Mouse (Mus musculus) erythroblast, embryonic 14.5 days (primary cell): ENCODE measurements around the gene Ldlr.

Source experiments
- GATA1 ChIP-seq: IDR thresholded peaks from 2 replicates; pipeline ENCODE4 v1.6.1; 2012; ENCODE audit warnings: low read length, inconsistent platforms, mixed read lengths
- TAL1 ChIP-seq: IDR thresholded peaks from 3 replicates; pipeline ENCODE4 v1.6.1; 2012; ENCODE audit warnings: low read length, inconsistent platforms, mixed read lengths

DNA sequence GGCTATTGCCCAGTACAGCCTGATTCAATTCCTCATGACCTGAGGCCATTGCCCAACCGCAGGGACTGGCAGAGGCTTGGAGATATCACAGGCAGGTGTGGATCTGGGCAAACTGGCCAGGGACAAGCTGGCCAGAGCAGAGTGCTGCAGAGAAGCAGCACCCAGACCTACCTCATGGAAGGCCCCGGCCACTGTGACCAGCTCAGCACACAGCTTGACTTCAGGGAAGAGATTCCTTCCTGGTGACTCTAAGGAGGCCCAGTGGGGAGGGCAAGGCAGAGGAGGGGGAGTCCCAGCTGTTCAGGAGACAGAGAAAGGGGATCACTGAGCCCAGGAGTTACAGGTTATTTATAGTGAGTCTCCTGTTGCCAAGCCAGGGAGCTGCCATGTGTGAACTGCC lies 2.2 kb upstream of the Ldlr start:
- TF ChIP-seq GATA1 (no peak), TAL1 (no peak)
